Comparison of ENCODE assay signal across 9 mouse cellular contexts in the genomic region with DNA sequence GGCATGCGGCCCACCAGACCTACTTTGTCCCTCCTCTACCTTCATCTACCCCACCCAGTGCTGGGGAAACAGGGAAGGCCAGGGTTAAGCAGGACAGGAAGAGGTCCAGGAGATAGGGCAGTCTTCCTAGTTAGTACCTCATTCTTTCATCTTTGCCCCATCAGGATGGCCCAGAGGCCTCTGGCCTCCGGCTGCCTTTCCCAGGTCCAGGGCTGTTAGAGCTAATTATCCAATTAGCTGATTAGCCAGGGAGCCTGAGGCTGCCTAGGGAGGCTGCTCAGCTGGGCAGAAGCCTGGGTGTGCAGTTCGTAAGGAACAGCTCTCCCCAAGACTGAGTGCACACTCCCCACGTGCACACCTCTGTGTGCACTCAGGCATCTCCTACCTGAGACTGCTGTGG. TPM values are rescaled to one million over a fixed set of nuclear protein-coding genes. Genes with fewer than 3 reads are reported as not detected.
DNase-seq lines count a peak whose midpoint lies in the region; ATAC-seq and TF ChIP-seq lines count a peak whose summit lies in the region.
"Had no signal": no experiment of that assay in that cellular context is flagged by ENCODE, and none has a peak within 500 bp of the region (broad histone marks: within the 10 kb centered on the region; RNA-seq: fewer than 3 reads in every experiment).

No protein-coding gene starts in this region.

- H3K9me3 ChIP-seq in lung, embryonic 16.5 days (ENCODE audit: control insufficient read depth, low read length), result no peaks in the 10 kb centered on the region
- no peaks in the 10 kb centered on the region for H3K9me3 ChIP-seq in limb, embryonic 15.5 days
- no peaks in the 10 kb centered on the region for H3K9me3 ChIP-seq in stomach, embryonic 14.5 days (ENCODE audit: control insufficient read depth, low read depth, low read length)

- peaks cover 9% of the 10 kb centered on the region for H3K36me3 ChIP-seq in lung, embryonic 16.5 days (ENCODE audit: control insufficient read depth, insufficient read depth, low read length)
- H3K36me3 ChIP-seq in limb, embryonic 15.5 days, result peaks cover 40% of the 10 kb centered on the region
- H3K36me3 ChIP-seq in stomach, embryonic 14.5 days (ENCODE audit: control insufficient read depth, insufficient read depth, low read length), result peaks cover 19% of the 10 kb centered on the region

- no peak overlapping the region for H3K4me3 ChIP-seq in cerebellum, adult 2 months (replicated peaks; ENCODE audit: insufficient read depth, low read depth, low read length)
- no peak overlapping the region for H3K4me3 ChIP-seq in lung, embryonic 16.5 days (ENCODE audit: low read length)
- H3K4me3 ChIP-seq in limb, embryonic 15.5 days, result no peak overlapping the region
- H3K4me3 ChIP-seq in stomach, embryonic 14.5 days (ENCODE audit: low read depth, low read length), result no peak overlapping the region

- TF ChIP-seq CTCF in cerebellum, adult 2 months (IDR thresholded peaks at IDR 0.05; ENCODE audit: borderline replicate concordance, insufficient read depth, low read depth, low read length), result no peak

- H3K27me3 ChIP-seq in cerebellum, adult 2 months (ENCODE audit: control insufficient read depth, insufficient read depth, low read length), result no peaks in the 10 kb centered on the region
- H3K27me3 ChIP-seq in lung, embryonic 16.5 days (ENCODE audit: control insufficient read depth, insufficient read depth, low read depth, low read length), result no peaks in the 10 kb centered on the region
- no peaks in the 10 kb centered on the region; the same call in 1 of the 2 replicates for H3K27me3 ChIP-seq in limb, embryonic 15.5 days
- H3K27me3 ChIP-seq in stomach, embryonic 14.5 days (ENCODE audit: control insufficient read depth, insufficient read depth, low read length), result peaks cover 2% of the 10 kb centered on the region; the same call in 1 of the 2 replicates

- 44% methylated on average over 4 of the region's 4 CpGs for WGBS in cerebellum, adult 2 months
- 50% methylated on average over 4 of the region's 4 CpGs for WGBS in lung, embryonic 16.5 days
- 32% methylated on average over 4 of the region's 4 CpGs for WGBS in limb, embryonic 15.5 days
- 67% methylated on average over 4 of the region's 4 CpGs for WGBS in stomach, embryonic 14.5 days

- H3K4me2 ChIP-seq in lung, embryonic 16.5 days (ENCODE audit: low read depth, low read length), result no peak overlapping the region
- H3K4me2 ChIP-seq in limb, embryonic 15.5 days, result 0 out of 2 replicates have a peak overlapping the region, but pooled peaks have one; percentile 7
- H3K4me2 ChIP-seq in stomach, embryonic 14.5 days (replicated peaks; ENCODE audit: low read depth, low read length), result 0 out of 2 replicates have a peak overlapping the region, but pooled peaks have one; percentile 4

- peak overlapping the region; percentile 4; the same call in 1 of the 2 replicates for H3K27ac ChIP-seq in cerebellum, adult 2 months (ENCODE audit: insufficient read depth, low read length)
- peak overlapping the region; percentile 92 for H3K27ac ChIP-seq in lung, embryonic 16.5 days (ENCODE audit: low read length)
- peak overlapping the region; percentile 97 for H3K27ac ChIP-seq in limb, embryonic 15.5 days
- H3K27ac ChIP-seq in stomach, embryonic 14.5 days (ENCODE audit: low read length), result peak overlapping the region; percentile 83

- DNase-seq in cerebellum, adult 2 months, result no peak
- DNase-seq in cerebellum, postnatal 14 days, result no peak
- no peak for DNase-seq in lung, adult 18-20 months
- no peak for DNase-seq in adrenal gland, postnatal 14 days

- peaks cover 25% of the 10 kb centered on the region for H3K4me1 ChIP-seq in cerebellum, adult 2 months (ENCODE audit: control insufficient read depth, insufficient read depth, low read length)
- peaks cover 53% of the 10 kb centered on the region for H3K4me1 ChIP-seq in lung, embryonic 16.5 days (replicated peaks; ENCODE audit: control insufficient read depth, insufficient read depth, low read length)
- H3K4me1 ChIP-seq in limb, embryonic 15.5 days, result peaks cover 83% of the 10 kb centered on the region
- H3K4me1 ChIP-seq in stomach, embryonic 14.5 days (ENCODE audit: control insufficient read depth, insufficient read depth, low read length), result peaks cover 42% of the 10 kb centered on the region

- peak overlapping the region; percentile 44 for H3K9ac ChIP-seq in lung, embryonic 16.5 days (ENCODE audit: low read length)
- H3K9ac ChIP-seq in limb, embryonic 15.5 days, result 0 out of 2 replicates have a peak overlapping the region, but pooled peaks have one; percentile 2
- peak overlapping the region; percentile 18; the same call in 1 of the 2 replicates for H3K9ac ChIP-seq in stomach, embryonic 14.5 days (replicated peaks; ENCODE audit: low read depth, low read length)

- TF ChIP-seq POLR2A in cerebellum, adult 2 months (IDR thresholded peaks at IDR 0.05; ENCODE audit: borderline replicate concordance, insufficient read depth, low read length), result no peak

- ATAC-seq in lung, embryonic 16.5 days (ENCODE audit: low read depth), result no peak
- ATAC-seq in limb, embryonic 15.5 days (ENCODE audit: insufficient number of reproducible peaks, low FRiP score, low TSS enrichment, low read depth), result no peak
- ATAC-seq in stomach, embryonic 14.5 days (ENCODE audit: insufficient number of reproducible peaks, insufficient read depth, low FRiP score, low read depth), result no peak
- no peak for ATAC-seq in monocyte, adult 5-6 weeks (replicated peaks; ENCODE audit: insufficient number of reproducible peaks, low FRiP score, low TSS enrichment, poor library complexity, severe bottlenecking)

RNA-seq across cellular contexts. Expression of a gene that starts 9.4 kb away (rescaled TPM):
- 0.27 and 0.33 TPM in 2 replicates for polyA plus RNA-seq in cerebellum, adult 2 months (2012; rRNA removed)
- polyA plus RNA-seq in lung, embryonic 16.5 days (2015; fragmentation: Nextera tagmentation; extraction: Ambion mirVana), result 3.1 and 3.7 TPM in 2 replicates
- 3.8 and 5.5 TPM in 2 replicates for polyA plus RNA-seq in limb, embryonic 15.5 days (2015; fragmentation: Nextera tagmentation; extraction: Ambion mirVana)
- 2.8 and 5.0 TPM in 2 replicates for polyA plus RNA-seq in stomach, embryonic 14.5 days (2014; fragmentation: Nextera tagmentation; extraction: Ambion mirVana)
- 0.52 and 0.90 TPM in 2 replicates for total RNA-seq in adrenal gland, postnatal 14 days (2021)
- total RNA-seq in monocyte, adult 5-6 weeks (2017), result 6.4 to 8.9 TPM (median 8.2 TPM) in 3 replicates
- total RNA-seq: layer of hippocampus, adult 8-10 months had no signal

RNA-seq across cellular contexts. Expression of a gene that starts 12.1 kb away (rescaled TPM):
- 1.7 TPM in 2 replicates for polyA plus RNA-seq in cerebellum, adult 2 months (2012; rRNA removed)
- 11.4 and 12.5 TPM in 2 replicates for polyA plus RNA-seq in lung, embryonic 16.5 days (2015; fragmentation: Nextera tagmentation; extraction: Ambion mirVana)
- 5.6 and 6.0 TPM in 2 replicates for polyA plus RNA-seq in limb, embryonic 15.5 days (2015; fragmentation: Nextera tagmentation; extraction: Ambion mirVana)
- 4.6 and 5.0 TPM in 2 replicates for polyA plus RNA-seq in stomach, embryonic 14.5 days (2014; fragmentation: Nextera tagmentation; extraction: Ambion mirVana)
- 4.2 and 9.4 TPM in 2 replicates for total RNA-seq in adrenal gland, postnatal 14 days (2021)
- 41.7 to 46.2 TPM (median 45.0 TPM) in 3 replicates for total RNA-seq in monocyte, adult 5-6 weeks (2017)

RNA-seq across cellular contexts. Expression of a gene that starts 25.7 kb away (rescaled TPM):
- polyA plus RNA-seq in cerebellum, adult 2 months (2012; rRNA removed), result 91.0 and 93.9 TPM in 2 replicates
- 16.9 and 19.5 TPM in 2 replicates for polyA plus RNA-seq in lung, embryonic 16.5 days (2015; fragmentation: Nextera tagmentation; extraction: Ambion mirVana)
- 13.5 and 13.8 TPM in 2 replicates for polyA plus RNA-seq in limb, embryonic 15.5 days (2015; fragmentation: Nextera tagmentation; extraction: Ambion mirVana)
- polyA plus RNA-seq in stomach, embryonic 14.5 days (2014; fragmentation: Nextera tagmentation; extraction: Ambion mirVana), result 25.1 and 25.7 TPM in 2 replicates
- 68.3 and 68.8 TPM in 2 replicates for total RNA-seq in adrenal gland, postnatal 14 days (2021)
- total RNA-seq in monocyte, adult 5-6 weeks (2017), result 29.0 to 50.5 TPM (median 36.3 TPM) in 3 replicates

RNA-seq across cellular contexts. Expression of a gene that starts 27.3 kb away (rescaled TPM):
- 144 and 148 TPM in 2 replicates for polyA plus RNA-seq in cerebellum, adult 2 months (2012; rRNA removed)
- polyA plus RNA-seq in lung, embryonic 16.5 days (2015; fragmentation: Nextera tagmentation; extraction: Ambion mirVana), result 54.7 and 58.8 TPM in 2 replicates
- polyA plus RNA-seq in limb, embryonic 15.5 days (2015; fragmentation: Nextera tagmentation; extraction: Ambion mirVana), result 63.3 and 64.5 TPM in 2 replicates
- polyA plus RNA-seq in stomach, embryonic 14.5 days (2014; fragmentation: Nextera tagmentation; extraction: Ambion mirVana), result 64.6 and 65.7 TPM in 2 replicates
- total RNA-seq in adrenal gland, postnatal 14 days (2021), result 62.2 and 67.9 TPM in 2 replicates
- total RNA-seq in monocyte, adult 5-6 weeks (2017), result 40.1 to 46.6 TPM (median 44.7 TPM) in 3 replicates

RNA-seq across cellular contexts. Expression of a gene that starts 50.7 kb away (rescaled TPM):
- polyA plus RNA-seq in cerebellum, adult 2 months (2012; rRNA removed), result 13.9 and 15.1 TPM in 2 replicates
- polyA plus RNA-seq in lung, embryonic 16.5 days (2015; fragmentation: Nextera tagmentation; extraction: Ambion mirVana), result 83.2 and 87.4 TPM in 2 replicates
- polyA plus RNA-seq in limb, embryonic 15.5 days (2015; fragmentation: Nextera tagmentation; extraction: Ambion mirVana), result 80.6 and 81.7 TPM in 2 replicates
- polyA plus RNA-seq in stomach, embryonic 14.5 days (2014; fragmentation: Nextera tagmentation; extraction: Ambion mirVana), result 73.1 and 83.4 TPM in 2 replicates
- total RNA-seq in adrenal gland, postnatal 14 days (2021), result 45.5 and 55.7 TPM in 2 replicates
- 92.1 to 198 TPM (median 119 TPM) in 3 replicates for total RNA-seq in monocyte, adult 5-6 weeks (2017)

Comparison
In these comparisons a context has a peak if more than half of its experiments do, and no peak if none do; other contexts are left out.
1. H3K27ac ChIP-seq: peak in every context shown above with its lines; median percentile 97 in limb, embryonic 15.5 days; 92 in lung, embryonic 16.5 days; 83 in stomach, embryonic 14.5 days; 4 in cerebellum, adult 2 months.